Mouse (Mus musculus) olfactory bulb, adult 2 months (tissue): ENCODE results near the gene Arhgap8.

Experiments used
- CTCF ChIP-seq: fragments of 200-500 bp; IDR thresholded peaks from 2 replicates; pipeline ENCODE4 v1.5.1; 2012; ENCODE audit warnings: low read depth, mild to moderate bottlenecking, low read length, moderate library complexity; ENCODE audit not compliant: insufficient read depth
- POLR2A ChIP-seq: fragments of 200-500 bp; IDR thresholded peaks from 2 replicates; pipeline ENCODE4 v1.6.1; 2012; ENCODE audit warnings: mild to moderate bottlenecking, low read depth, low read length, moderate library complexity; ENCODE audit not compliant: insufficient read depth

DNA sequence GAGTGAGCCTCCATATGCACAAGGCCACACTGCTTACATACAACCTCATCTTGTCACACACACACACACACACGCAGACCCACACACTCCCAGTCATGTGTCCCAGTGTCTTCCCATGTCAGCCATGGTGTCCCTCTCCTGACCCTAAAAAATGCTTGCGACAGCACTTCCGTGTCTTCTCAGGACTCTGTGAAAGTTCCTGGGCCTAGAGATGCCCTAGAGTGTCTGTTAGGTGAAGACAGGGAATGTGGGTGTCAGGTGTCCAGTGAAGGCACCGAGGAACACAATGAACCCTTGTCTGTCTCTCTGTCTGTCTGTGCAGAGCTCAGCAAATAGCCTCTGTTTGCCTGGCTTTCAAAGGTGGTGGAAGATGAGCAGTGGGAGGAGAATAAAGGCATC lies 49.2 kb upstream of the Arhgap8 start:
- TF ChIP-seq POLR2A (no peak), CTCF (no peak)
